Mouse (Mus musculus): ENCODE results near the gene Usp45.

DNA sequence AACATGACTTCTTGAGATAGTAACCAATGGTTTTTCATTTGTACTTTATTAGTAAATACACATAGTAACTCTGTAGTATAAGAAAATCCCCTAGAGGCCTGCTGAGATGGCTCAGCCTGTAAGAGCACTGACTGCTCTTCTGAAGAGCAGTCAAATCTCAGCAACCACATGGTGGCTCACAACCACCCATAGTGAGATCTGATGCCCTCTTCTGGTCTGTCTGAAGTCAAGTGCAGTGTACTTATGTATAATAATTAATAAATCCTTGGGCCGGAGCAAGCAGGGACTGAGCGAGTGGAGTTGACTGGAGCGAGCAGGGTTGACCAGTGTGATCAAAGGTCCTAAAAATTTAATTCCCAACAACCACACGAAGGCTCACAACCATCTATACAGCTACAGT is 27.8 kb upstream of the Usp45 start:
- no peak for TF ChIP-seq GATA1 (IDR thresholded peaks at IDR 0.05; ENCODE audit: borderline replicate concordance, low read length)
- TF ChIP-seq FLI1 (IDR thresholded peaks at IDR 0.05; ENCODE audit: low read length), result no peak
